Mouse (Mus musculus): ENCODE measurements around the gene Zscan10.

- TF ChIP-seq CTCF (IDR thresholded peaks at IDR 0.05; ENCODE audit: extremely low read depth, insufficient read depth, insufficient read length, insufficient replicate concordance) = no peak
- TF ChIP-seq POLR2A (IDR thresholded peaks at IDR 0.05; ENCODE audit: low read depth, low read length) = no peak
These were observed 27.2 kb downstream of the Zscan10 start for GRCm38 (mm10) chr17:23627813-23628212.
